Mouse (Mus musculus) right cerebral cortex, postnatal 14 days (tissue): Measurements from ENCODE around the gene Shisa4.
"Not testable (repeated sequence)": the region's sequence is repeated elsewhere in the genome, so short reads cannot be mapped to it uniquely, and the experiment has no call there.

Source experiments
- DNase-seq: peaks from one replicate; pipeline ENCODE4 v3.0.0; 2022

The Shisa4 gene

GRCm38 (mm10) chr1:135374868-135375581 is at the start of gene Shisa4:
Gene Shisa4 (minus strand): TSS chr1:135375237.
- DNase-seq, result peak; percentile 76

- DNase-seq, result no peak
These were observed 47.7 kb upstream of the Shisa4 start for GRCm38 (mm10) chr1:135422772-135423171.

- DNase-seq, result no peak
These were observed 39.0 kb upstream of the Shisa4 start for GRCm38 (mm10) chr1:135413996-135414395.

- no peak for DNase-seq
These were observed 37.1 kb upstream of the Shisa4 start for GRCm38 (mm10) chr1:135412130-135412529.

- DNase-seq, result no peak
These were observed 35.9 kb upstream of the Shisa4 start for GRCm38 (mm10) chr1:135410967-135411366.

GRCm38 (mm10) chr1:135408973-135409372 is 33.9 kb upstream of the Shisa4 start:
- DNase-seq, result no peak

- no peak for DNase-seq
These were observed 30.3 kb upstream of the Shisa4 start for GRCm38 (mm10) chr1:135405356-135405755.

GRCm38 (mm10) chr1:135401452-135402110 is 26.5 kb upstream of the Shisa4 start:
- DNase-seq, result no peak

GRCm38 (mm10) chr1:135399466-135399865 is 24.4 kb upstream of the Shisa4 start:
- no peak for DNase-seq

- no peak for DNase-seq
These were observed 10.1 kb upstream of the Shisa4 start for GRCm38 (mm10) chr1:135385161-135385560.

- DNase-seq, result no peak
These were observed 9.1 kb upstream of the Shisa4 start for GRCm38 (mm10) chr1:135384171-135384570.

- not testable (repeated sequence) for DNase-seq
These were observed 6.5 kb upstream of the Shisa4 start for GRCm38 (mm10) chr1:135381560-135381959.

- no peak for DNase-seq
These were observed 5.3 kb upstream of the Shisa4 start for GRCm38 (mm10) chr1:135380071-135380991.

- DNase-seq, result no peak
These were observed 4.0 kb upstream of the Shisa4 start for GRCm38 (mm10) chr1:135379048-135379447.

- no peak for DNase-seq
These were observed 3.5 kb upstream of the Shisa4 start for GRCm38 (mm10) chr1:135378576-135378975.

- DNase-seq, result no peak
These were observed 716 bp downstream of the Shisa4 start for GRCm38 (mm10) chr1:135374175-135374867.

GRCm38 (mm10) chr1:135373171-135373677 is 1.8 kb downstream of the Shisa4 start:
- no peak for DNase-seq

GRCm38 (mm10) chr1:135369415-135369814 is 5.6 kb downstream of the Shisa4 start:
- no peak for DNase-seq

GRCm38 (mm10) chr1:135368982-135369381 is 6.1 kb downstream of the Shisa4 start:
- DNase-seq, result peak; percentile 52

GRCm38 (mm10) chr1:135368245-135368644 is 6.8 kb downstream of the Shisa4 start:
- DNase-seq, result peak; percentile 89

- DNase-seq, result no peak
These were observed 7.4 kb downstream of the Shisa4 start for GRCm38 (mm10) chr1:135367595-135367994.

GRCm38 (mm10) chr1:135367005-135367404 is 8.0 kb downstream of the Shisa4 start:
- no peak for DNase-seq
